Mouse (Mus musculus): Measurements from ENCODE around the gene Ppp1r35.

The Ppp1r35 gene

DNA sequence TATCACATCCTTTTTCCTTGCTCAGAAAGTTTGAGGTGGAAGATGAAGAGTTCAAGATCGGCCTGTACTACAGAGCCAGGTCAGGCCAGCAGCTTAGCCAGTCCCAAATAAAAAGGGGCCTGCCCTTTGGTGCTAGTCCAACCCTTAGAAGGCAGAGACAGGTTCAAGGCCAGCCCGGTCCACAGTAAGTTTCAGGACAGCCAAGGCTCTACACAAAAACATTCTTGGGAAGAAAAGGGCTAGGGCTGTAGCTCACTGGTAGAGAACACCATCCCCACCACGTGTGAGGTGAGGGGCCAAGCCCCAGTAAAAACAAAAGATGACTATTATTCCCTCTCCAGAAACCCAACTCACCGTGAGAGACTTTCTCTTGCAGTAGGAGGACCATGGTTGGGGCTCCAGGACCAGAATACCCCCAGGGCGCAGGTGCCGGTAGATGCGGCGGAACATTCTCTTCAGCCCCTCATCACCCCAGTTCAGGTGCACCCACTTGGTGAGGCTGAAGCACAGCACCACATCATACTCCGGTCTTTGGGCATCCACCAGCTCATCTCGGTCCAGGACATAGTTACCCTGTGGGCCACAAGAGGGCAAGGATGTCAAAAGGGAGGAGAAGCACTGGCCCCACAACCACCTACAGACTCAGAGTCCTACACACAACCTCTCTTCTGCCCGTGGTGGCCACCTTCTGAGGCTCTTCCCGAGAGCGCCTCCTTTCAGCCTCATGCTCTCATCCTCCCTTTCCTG, 4.3 kb downstream of the Ppp1r35 start:
- no peak for DNase-seq (ENCODE audit: low read depth, low spot score)

DNA sequence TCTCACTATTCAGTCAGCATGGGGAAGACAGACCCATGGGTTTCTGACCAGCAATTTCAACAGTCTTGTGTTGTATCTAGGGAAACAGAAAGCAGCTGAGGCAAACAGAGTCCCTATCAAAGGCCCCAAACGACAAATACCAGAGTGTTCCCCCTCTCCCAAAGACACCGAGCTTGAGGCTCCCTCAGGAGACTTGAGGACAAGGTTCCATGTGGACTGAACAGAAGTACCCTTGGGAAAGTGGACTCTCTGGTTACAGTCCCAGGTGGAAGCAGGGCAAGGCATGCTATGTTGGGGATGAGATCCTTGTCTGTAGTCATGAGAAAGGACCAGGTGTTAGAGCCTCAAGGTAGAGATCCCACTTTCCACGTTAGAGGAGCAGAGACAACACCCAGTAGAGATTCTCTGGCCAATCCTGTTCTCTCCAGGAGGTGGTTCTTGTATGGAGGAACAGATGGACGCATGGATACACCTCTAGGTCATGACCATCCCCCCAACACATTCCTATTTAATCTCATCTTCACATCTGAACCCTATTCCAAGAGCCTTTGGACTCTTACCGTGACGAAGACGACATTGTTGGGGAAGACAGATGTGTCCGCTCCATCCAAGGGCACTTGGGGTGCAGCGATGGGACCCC, 5.4 kb downstream of the Ppp1r35 start:
- DNase-seq (ENCODE audit: low read depth, low spot score): no peak

DNA sequence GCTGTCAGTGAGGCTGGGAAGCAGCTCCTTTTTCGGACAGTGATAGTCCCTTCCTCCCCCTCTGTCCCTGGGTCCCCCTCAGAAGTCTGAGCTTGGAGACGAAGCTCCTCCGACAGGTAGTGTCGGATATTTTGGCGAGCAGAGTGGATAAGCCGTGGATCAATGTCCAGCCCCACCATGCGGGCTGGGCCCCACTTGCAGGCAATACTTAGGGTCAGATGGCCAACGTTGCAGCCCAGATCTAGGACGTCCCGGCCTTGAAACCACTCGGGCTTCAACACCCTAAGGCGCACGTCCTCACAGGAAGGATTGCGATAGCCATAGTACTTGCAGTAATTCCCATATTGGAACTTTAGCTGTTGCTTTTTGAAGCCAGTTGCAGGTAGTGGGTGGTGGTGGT, 5.9 kb downstream of the Ppp1r35 start:
- no peak for DNase-seq (ENCODE audit: low read depth, low spot score)

DNA sequence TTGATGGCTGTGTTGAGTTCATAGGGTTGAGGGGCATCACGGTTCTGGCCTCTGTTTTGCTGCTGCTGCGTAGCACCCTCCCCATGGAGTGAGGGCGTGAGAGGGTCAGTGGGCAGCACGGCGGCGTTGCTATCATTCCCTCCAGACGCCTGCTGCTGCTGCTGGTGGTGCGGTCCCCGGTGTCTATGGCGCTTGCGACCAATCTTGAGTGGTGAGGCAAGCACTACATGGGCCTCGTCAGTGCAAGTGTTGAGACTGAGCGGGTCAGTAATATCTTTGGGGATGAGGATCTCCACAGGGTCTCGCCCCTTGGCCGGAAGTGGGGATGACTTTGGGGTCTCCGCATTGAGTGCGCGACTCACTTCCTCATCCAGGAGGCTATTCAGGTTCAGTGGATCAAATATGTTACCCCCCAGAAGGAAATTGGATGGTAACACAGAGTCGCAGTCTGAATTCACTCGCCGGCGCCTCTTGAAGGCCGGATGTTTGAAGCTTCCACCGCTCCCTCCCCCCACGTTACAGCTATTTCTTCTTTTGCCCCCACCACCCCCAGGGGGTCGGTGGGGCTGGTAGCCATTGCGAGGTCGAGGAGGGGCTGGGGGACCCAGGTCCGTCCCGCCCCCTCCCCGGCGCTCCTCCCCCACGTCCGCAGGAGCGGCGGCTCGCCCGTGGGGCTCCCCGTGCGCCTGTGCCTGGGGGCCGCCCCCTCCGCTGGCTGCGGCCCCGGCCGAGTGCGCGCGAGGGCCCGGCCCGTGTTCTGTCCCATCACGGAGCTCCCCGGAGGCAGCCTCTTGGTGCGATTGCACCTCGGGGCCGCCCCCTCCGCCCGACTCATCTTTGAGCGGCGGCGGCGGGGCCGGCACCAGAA, 6.7 kb downstream of the Ppp1r35 start:
- DNase-seq (ENCODE audit: low read depth, low spot score): no peak

DNA sequence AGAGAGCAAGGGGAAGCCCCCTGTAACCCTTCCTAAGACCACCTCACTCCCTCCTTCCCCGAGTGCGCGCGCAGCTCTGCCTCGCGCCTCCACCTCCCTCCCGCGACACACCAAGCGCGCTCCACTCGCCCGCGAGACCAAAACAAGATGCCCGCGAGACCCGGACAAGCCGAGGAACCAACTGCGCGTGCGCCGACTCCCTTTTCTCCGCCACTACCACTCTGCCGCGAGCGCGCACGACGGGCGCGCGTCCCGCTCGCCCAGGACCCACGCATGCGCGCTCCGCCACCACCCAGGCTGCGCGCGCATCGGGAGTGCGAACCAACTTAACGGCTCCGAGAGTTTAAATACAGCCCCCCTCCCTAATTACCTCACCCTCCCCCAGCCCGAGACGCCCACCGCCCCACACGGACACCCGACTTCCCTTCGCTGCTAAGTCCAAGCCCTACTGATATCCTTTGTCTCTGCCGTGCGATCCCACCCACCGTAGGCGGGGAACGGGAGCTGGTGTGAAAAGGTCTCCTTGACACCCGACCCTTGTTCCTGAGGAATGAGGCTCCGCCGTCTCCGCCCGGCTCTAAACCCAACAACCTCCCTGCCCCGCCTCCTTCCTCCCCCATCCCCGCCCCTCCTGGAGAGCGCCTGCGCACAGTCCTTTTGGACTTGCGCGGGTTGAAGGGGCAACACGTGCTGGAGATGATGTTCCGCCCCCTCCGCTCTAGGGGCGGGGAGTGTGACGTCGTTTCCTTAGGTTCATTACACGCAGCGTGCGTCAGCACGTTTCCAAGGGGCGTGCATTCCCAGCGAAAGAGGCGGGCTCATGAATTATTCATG, 7.7 kb downstream of the Ppp1r35 start:
- peak; percentile 99 for DNase-seq (ENCODE audit: low read depth, low spot score)

DNA sequence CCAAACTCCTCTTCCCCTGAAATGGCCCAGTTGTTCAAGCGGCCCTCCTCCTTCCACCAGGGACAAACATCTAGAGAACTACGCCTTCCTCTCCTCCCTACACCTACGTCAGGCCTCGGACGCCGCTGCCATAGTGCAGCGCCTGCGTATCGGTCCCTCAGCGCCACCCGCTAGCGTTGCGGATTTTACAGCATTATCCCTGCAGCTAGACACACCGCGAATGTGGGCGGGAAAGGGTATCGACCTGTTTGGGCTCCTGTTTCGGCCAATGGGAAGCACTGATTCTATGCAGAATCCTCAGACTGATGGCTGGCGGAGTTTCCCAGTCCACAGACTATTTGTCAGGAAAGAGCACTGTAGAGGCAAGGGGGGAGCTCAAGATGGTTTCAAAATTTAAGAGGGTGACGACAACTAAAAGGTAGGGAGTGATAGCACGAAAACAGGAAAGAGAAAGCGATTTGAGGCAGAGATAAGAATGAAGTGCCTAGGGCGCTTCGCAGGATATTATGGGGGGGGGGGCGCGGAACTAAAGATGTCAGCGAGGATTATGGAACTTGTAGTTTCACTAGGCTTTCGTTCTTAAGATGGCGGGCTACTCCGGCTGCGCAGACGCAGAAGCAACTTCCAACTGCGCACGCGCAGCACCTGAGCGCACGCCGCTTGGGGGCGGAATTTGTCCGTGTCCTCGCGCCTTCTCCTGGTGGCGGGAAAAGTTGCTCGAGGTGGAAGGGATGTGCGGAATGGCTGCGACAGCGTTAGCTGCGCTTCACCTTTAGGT, 8.7 kb downstream of the Ppp1r35 start, which contains the start of the genes Mepce and Zcwpw1:
Gene Mepce (minus strand): TSS at position 505 of the 778 bp plus-strand sequence.
Gene Zcwpw1 (plus strand): TSS at position 648 of the 778 bp plus-strand sequence.
- peak; percentile 91 for DNase-seq (ENCODE audit: low read depth, low spot score)

DNA sequence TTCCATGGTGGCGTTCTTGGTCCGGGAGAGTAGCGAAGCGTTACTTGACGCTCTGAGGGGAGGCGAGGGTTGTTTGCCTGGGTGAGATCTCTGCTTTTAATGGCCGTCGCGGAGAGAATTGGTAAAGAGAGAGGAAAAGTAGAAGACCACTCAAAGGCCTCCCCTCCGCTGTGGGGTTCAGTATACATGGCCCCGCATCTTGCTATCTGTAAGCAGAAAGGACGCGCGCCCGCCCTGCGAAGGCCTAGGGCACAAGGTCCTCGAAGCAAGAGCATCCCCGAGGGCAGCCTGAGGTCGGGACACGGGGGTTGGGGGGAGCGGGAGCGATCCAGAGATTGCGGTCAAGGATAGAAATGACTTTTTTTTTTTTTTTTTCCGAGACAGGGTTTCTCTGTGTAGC, 9.5 kb downstream of the Ppp1r35 start:
- no peak for DNase-seq (ENCODE audit: low read depth, low spot score)

DNA sequence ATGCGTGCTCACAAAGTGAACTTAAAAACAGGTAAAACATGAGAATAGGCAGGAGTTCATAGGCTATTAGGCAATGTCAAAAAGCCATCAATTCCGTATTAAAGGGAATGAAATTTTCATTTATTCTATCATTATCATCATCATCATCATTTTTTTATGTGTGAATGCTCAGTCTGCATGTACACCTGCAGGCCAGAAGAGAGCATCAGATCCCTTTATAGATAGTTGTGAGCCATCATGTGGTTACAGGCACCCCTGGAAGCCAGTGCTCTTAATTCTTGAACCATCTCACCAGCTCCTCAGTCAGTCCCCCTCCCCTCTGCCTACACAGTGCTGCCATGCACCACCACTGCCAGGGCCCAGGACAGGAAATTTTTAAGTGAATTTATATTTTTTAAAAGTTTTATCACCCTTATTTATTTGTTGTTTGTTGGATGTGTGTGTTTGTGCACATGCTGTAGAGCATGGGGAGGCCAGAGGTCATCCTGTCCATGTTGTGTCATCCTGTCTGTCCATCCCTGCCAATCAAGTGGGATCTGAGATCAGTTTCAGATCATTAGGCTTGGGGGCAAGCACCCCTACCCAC, 10.4 kb downstream of the Ppp1r35 start:
- no peak for DNase-seq (ENCODE audit: low read depth, low spot score)

DNA sequence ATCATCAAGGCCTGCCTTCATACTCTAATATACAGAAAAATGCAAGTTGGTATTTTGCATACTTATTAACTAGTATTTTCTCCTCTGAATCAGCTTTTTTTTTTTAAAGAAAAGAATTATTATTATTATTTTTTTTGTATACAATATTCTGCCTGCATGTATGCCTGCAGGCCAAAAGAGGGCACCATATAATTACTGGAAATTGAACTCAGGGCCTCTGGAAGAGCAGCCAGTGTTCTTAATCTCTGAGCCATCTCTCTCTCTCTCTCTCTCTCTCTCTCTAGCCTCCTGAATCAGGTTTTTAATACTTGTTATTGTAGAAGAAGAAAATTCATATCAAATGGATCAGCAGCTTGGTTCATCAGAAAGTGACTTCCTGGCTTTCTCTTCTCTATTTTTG, 12.9 kb downstream of the Ppp1r35 start:
- DNase-seq (ENCODE audit: low read depth, low spot score): no peak

DNA sequence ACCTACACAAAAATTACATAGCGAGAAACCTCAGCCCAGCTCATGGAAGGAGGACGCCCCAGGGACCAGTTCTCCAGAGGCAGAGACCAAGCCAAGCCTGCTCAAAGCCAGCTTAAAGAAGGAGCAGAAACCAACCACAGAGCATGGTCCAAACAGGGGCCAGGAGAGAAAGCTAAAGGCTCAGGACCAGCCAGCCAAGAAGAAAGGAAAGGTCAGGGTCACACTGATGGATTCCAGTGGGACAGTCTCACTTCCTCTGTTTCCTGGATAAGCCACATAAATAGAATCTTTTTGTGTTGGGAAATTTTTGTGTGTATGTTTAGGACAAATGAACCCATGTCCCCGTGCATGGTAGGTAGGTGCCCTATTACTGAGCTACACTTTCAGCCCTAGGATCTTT, 18.0 kb downstream of the Ppp1r35 start:
- no peak for DNase-seq (ENCODE audit: low read depth, low spot score)

DNA sequence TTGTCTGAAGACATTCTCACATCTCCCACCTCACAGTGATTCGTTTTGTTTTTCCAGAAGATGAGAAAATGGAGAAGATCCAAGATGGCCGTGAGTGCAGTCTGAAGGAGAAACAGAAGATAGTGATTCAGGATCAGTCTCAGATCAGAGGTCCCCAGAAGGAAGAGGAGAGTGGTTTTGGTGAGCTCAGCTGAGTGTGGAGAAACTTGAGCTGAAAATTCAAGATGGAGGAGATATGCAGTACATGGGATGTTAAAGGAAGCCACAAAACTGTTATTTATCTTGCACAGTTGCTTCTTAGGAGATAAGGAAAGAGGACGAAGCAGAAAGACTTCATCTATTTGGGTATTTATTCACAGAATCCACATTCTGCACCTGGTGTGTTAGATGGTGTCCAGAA, 22.3 kb downstream of the Ppp1r35 start:
- no peak for DNase-seq (ENCODE audit: low read depth, low spot score)

DNA sequence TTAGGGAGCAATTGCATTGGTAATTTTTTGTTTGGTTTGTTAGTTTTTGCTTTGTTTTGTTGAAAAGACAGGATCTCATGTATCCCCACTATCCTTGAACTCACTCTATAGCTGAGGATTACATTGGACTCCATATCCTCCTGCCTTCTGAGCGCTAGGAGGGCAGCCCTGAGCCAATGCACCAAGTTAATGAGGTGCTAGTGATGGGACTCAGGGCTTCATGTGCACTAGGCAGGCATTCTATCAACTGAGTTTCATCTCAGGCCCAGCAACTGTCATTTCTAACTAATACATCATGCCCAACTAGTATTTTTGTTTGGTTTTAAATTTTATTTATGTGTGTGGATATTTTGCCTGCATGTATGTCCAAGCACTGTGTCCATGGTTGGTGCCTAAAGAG, 27.5 kb downstream of the Ppp1r35 start:
- no peak for DNase-seq (ENCODE audit: low read depth, low spot score)

DNA sequence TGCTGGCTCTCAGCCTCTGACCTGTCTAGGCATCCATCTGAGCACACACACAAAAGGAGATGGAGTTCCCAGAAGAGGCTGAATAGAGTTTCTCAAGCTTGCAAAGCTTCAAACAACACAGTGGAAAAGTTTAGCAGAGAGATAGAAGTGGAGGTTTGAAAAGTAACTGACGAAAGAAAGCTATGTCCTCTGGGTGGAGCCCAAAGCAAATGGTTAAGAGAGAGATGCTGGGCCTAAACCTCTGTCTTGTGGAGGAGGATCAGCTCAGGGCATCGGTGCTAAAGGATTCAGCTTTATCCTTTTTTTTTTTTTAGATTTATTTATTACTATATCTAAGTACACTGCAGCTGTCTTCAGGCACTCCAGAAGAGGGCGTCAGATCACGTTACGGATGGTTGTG, 29.7 kb downstream of the Ppp1r35 start:
- DNase-seq (ENCODE audit: low read depth, low spot score): no peak

DNA sequence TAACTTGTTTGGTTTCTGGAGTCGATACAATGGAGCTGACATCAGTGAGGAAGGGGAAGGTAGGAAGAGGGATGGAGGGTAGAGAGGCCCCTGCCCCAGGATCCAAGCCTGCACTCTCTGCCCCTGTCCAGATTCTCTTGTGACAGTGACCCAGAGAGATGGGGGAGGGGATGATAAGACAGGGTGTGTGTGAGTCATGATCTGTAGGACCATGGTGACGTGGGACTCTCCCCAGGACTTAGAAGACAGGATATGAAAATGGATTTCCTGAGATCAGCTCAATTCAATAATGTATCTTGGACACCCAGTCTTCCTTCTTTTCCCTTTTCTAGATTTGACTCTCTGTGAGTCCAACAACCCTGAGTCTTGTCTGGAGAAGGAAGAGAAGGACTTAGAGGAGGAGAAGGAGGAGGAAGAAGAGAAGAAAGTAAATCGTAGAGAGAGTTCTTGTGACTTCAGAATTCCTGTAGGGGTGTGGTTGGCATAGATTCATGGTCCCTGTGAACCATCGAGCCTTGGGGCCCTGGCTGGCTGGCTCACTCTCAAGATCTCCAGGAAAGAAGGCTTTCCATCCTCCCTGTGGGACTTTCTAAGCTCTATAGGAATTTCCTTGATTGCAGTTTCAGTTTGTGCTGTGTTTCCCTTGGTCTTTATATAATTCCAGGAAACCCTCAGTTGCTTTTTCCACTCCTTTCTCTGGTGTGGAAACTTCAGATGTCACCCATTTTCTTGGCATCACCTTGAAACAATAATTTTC, 39.0 kb downstream of the Ppp1r35 start:
- no peak for DNase-seq (ENCODE audit: low read depth, low spot score)

DNA sequence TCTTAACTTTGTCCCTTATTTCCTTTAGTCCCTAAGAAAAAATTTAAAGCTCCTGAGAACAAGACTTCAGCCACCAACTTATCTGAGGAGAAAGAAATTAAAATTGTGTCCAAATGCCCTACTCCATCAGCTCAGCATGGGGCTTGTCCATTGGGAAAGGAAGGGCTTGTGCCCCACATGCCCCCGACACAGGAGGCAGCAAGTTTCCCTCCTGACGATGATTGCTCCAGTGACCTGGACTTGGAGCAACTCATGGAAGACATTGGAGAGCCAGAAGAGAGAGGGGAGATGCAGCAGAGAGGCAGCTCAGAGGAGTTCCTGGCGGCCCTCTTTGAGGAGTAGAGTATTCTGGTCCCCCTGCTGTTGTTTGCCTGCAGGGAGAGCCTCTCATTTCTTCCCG, 43.5 kb downstream of the Ppp1r35 start:
- no peak for DNase-seq (ENCODE audit: low read depth, low spot score)

DNA sequence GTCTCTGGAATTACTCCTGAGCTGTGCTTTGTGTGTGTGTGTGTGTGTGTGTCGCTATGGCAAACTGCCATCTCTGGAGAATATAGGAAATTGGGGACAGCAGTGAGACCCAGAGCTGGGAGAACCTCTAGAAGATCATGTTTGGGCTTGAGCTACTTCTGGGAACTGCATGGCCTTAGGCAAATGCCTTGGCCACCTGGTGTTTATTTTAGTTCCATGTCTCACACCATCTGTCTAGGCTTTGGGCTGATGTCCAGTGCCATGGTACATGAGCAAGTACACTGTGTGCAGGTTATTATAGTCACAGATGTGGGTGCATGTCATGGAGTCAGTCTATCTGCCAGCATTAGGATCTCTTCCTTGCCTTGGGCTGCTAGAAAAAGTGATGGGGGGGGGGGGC, 44.0 kb downstream of the Ppp1r35 start:
- no peak for DNase-seq (ENCODE audit: low read depth, low spot score)

DNA sequence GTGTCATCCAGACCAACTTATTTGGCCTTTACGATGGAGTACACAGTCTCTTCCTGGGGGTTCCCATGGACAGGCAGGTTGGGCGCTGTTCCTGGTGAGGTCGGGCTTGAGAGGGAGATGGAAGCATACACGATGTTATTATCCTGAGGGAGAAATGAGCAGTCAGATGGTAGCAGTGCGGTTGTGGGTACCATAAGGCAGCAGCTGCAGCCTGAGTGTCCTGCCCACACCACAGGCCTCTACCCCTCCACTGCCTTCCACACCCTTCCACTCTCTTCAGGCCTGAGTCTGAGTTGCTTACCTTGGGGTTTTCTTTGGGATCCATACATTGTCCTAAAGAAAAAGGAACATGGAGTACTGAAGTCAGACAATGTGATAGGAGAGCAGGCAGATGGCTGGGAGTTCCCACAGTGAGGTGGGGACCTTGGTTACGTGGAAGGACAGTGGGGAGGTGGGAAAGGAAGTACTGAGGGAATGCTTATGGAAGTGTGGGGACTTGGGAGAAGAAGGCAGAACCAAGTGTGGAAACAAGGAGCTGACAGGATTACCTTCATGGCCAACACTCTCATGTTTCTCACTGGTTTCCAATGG, 44.9 kb downstream of the Ppp1r35 start:
- no peak for DNase-seq (ENCODE audit: low read depth, low spot score)

DNA sequence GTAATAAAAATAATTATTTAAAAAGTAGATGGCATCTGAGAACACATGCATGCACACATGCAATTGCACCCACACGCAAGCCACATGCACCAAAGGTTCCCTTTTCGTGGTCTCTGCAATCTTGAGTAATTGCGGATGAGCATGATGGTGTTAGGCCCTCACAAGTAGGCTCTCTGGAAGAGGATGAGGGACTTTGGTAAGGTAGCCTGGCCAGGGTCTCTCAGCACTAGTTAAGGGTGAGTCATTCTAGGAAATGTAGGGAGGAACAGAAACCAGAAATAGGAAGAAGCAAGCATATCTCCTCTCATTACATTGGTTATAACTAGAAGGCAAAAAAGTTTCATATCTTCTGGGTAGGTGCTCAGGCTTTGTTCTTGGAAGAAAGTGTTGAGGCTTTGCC, 46.4 kb downstream of the Ppp1r35 start:
- DNase-seq (ENCODE audit: low read depth, low spot score): no peak

DNA sequence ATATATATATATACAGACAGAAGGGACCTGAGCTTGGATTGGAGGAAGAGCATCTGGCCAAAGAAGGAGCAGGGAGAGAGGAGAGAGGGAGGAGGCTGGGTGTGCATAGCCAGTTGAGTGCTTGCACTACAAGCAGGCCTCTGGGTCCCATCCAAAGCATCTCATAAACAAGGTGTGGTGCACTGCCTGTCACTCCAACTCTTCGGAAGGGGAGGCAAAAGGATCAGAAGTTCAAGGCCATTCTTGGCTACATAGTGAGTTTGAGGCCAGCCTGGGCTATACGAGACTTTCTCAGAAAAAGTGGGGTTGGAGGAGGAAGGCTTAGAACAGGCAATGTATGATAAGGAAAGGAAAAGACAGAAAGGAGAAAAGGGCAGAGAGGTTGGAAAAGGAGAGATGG, 47.3 kb downstream of the Ppp1r35 start:
- DNase-seq (ENCODE audit: low read depth, low spot score): no peak
